Mouse (Mus musculus): ENCODE measurements around the gene Tshr.
"Not testable (repeated sequence)": the region's sequence is repeated elsewhere in the genome, so short reads cannot be mapped to it uniquely, and the experiment has no call there.

Gene Tshr

GRCm38 (mm10) chr12:91496226-91496558 is 111.8 kb downstream of the Tshr start:
- no peak for DNase-seq (ENCODE audit: low read depth)

DNA sequence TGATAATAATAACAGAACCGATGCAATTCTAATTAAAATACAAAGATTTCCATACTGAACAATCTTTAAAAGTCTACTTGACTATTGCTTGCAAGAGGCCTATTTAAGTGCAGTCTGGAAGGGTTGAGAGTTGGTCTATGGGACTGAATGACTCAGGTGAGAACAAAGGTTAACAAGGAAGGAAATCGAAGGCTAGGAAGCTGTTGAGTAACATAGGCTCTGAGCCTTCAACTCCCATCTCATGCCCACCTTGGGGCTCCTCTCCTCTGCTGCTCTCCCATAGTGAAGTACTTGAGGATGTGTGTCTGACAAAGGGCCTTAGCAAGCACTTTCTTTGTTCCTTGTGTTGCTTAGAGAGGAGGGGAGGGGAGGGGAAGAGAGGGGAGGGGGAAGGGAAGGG is 116.1 kb downstream of the Tshr start:
- no peak for DNase-seq (ENCODE audit: low read depth)

DNA sequence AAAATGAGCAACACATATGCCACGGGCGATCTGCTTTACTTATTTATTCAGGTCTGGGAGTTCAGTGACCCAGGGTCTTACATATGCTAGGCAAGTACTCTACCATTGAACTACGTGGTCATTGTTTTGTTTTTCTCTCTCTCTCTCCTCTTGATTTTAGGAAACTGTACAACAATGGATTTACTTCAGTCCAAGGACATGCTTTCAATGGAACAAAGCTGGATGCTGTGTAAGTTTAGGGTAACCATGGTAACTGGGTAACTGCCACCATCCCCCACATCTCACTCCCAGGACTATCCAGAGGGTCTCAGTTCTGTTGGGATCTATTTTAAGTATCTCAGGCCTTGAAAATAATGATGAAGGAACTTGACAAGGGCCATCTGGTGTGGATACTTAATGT is 127.4 kb downstream of the Tshr start:
- DNase-seq (ENCODE audit: low read depth): no peak

DNA sequence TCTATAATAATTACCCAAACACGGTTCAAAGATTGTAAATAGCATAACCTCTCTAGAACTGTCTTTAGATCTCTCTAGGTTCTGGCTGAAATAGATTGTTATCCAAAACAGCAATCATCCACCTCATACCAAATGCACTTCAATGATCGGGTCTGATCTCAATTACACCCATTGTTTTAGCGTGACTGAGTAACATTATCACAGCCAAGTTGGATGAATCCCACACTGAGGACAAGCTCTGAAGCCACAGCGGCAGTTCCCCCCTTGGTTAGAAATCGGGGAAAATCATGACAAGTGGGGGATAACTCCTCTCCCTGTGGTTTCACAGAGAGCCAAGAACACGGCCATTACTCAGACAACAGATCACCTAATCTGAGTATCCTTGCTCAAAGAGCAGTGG is 129.6 kb downstream of the Tshr start:
- DNase-seq (ENCODE audit: low read depth): no peak

GRCm38 (mm10) chr12:91517808-91518207 is 133.4 kb downstream of the Tshr start:
- DNase-seq (ENCODE audit: low read depth): no peak

DNA sequence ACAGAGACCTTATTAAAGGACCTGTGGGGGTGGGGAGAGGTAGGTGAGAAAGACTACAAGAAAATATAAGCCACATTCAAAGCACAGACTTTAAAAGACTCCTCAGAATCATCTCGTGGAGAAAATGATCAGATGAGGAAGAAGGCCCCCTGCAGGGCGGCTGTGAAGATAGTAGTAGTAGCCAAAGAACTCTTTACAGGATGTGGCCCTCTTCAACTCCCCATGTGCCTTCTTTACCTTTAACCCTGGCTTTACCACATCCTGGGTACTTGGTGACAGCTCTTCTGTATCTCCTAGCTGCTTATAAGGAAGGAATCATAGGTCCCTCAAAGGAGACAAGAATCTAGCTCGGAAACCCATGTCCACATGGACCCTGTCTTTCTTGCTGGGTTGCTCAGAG is 139.3 kb downstream of the Tshr start:
- peak; percentile 85 for DNase-seq (ENCODE audit: low read depth)

GRCm38 (mm10) chr12:91534514-91534913 is 150.2 kb downstream of the Tshr start:
- no peak for DNase-seq (ENCODE audit: low read depth)

DNA sequence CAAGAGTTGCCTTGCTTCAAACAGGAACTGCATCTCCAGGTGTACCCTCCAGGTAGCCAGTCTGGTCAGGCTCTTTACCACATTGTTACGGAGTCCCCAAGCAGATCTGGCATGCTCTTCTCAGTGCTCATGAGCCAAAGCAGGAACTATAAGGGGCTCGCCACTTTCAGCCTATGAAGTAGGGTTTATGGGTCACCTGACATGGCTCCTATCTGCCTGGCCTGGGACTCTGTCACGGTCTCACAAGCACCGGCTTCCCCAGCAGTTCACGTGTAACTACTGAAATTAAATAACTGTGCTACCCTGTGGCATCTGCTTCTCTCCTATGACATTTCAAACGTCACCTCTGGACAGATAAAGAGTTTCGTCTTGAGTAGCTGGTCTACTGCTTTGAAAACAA is 155.8 kb downstream of the Tshr start:
- DNase-seq (ENCODE audit: low read depth): no peak

DNA sequence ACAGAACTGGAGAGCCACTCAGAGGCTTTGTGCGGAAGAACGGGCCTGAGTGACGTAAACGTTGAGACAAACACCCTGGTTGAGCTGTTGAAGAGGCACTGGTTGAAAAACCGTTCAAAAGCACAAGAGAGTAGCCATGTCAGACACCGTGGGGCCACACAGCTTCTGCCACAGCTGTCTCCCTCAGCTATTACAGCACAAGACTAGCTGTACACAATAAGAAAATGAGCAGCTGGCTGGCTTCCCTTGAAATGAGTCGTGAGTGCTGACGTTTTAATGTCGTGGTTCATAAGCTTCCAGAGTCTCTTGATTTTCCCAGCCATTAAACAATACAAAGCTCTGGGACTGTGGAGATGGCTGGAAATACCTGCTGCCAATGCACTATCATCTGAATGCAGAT is 165.1 kb downstream of the Tshr start:
- no peak for DNase-seq (ENCODE audit: low read depth)

- DNase-seq (ENCODE audit: low read depth): no peak
Measured at GRCm38 (mm10) chr12:91551773-91552526, 167.6 kb downstream of the Tshr start.

GRCm38 (mm10) chr12:91557358-91558005 is 173.1 kb downstream of the Tshr start:
- not testable (repeated sequence) for DNase-seq (ENCODE audit: low read depth)

- not testable (repeated sequence) for DNase-seq (ENCODE audit: low read depth)
Measured at GRCm38 (mm10) chr12:91558152-91558551, 173.8 kb downstream of the Tshr start.

DNA sequence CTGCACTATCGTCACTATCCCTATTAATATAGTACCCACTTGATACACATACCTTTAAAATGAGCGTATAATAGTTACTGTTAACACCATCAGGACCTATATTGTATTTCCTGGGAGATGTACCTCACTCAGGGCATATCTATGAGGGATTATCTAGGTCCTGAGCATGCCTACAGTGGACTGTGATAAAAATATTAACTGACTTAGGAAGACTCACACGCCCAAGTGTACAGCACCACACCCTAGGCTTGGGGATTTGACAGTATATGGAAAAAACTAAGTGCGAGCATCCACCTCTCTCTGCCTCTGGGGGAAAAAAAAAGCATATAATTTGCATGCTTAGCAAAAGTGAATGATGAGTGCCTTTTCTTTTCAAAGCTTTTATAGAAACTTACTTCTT is 182.8 kb downstream of the Tshr start:
- no peak for DNase-seq (ENCODE audit: low read depth)

- DNase-seq (ENCODE audit: low read depth): no peak
Measured at GRCm38 (mm10) chr12:91569255-91569654, 184.9 kb downstream of the Tshr start.

- no peak for DNase-seq (ENCODE audit: low read depth)
Measured at GRCm38 (mm10) chr12:91571708-91572107, 187.3 kb downstream of the Tshr start.

- DNase-seq (ENCODE audit: low read depth): no peak
Measured at GRCm38 (mm10) chr12:91579665-91580064, 195.3 kb downstream of the Tshr start.

- no peak for DNase-seq (ENCODE audit: low read depth)
Measured at GRCm38 (mm10) chr12:91581204-91582070, 197.1 kb downstream of the Tshr start.

GRCm38 (mm10) chr12:91582362-91583002 is 198.1 kb downstream of the Tshr start:
- no peak for DNase-seq (ENCODE audit: low read depth)

DNA sequence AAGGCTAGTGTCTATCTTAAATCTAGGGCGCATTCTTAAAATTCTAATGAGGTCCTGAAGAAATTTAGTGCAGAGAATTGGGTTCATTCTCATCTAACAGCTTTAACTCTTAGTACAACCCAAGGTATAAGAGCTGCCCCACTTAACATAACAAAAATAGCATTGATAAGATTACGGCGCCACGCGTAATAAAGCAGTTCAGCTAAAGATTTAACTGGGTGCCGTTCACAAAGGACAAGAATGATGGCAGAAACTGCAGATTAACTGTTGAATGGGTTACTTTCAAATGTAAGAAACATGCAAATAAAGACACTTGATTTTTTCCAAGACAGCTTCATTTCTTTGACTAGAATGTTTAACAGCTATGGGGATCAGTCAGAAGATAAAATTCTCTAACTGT is 199.0 kb downstream of the Tshr start:
- no peak for DNase-seq (ENCODE audit: low read depth)

GRCm38 (mm10) chr12:91585206-91585605 is 200.8 kb downstream of the Tshr start:
- DNase-seq (ENCODE audit: low read depth): no peak

DNA sequence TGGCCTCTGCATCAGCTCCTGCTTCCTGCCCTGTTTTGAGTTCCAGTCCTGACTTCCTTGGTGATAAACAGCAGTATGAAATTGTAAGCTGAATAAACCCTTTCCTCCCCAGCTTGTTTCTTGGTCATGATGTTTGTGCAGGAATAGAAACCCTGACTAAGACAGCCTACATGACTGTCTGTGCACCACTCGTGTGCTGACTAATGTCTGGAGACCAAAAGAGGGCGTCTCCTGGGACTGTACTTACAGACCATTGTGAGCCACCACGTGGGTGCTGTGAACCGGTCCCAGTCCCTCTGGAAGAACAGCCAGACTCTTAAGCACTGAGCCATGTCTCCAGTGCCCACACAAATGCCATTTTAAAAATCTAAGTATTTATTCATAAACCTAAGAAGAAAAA is 201.5 kb downstream of the Tshr start:
- not testable (repeated sequence) for DNase-seq (ENCODE audit: low read depth)

DNA sequence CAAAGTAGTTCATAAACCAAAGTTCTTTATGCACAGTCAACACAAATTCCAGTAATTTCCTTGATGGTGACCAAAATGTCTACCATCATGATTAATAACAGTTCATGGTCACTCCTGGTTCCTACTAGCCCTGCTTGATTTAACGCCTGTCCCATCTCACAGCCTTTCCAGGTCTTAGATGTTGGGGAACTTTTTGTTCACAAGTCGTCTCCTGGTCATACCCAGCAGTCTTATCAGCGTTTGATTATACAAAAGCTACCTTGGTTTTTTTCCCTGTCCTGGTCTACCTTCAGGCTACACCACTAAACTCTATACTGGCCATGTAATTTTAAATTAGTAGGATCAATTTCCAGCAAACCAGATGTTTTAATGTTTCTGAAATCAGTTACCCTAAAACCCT is 202.7 kb downstream of the Tshr start:
- DNase-seq (ENCODE audit: low read depth): no peak

All from naive thymus-derived CD4-positive, alpha-beta T cell, adult 2 months (primary cell).